Mouse (Mus musculus): Measurements from ENCODE around the gene Kmt5b.

Gene Kmt5b

GRCm38 (mm10) chr19:3768697-3769383 is 1.6 kb downstream of the Kmt5b start:
- DNase-seq (ENCODE audit: low spot score in 2 of 2) = peak in 1 of 2 experiments; percentile 80

- no peak for DNase-seq (ENCODE audit: low spot score in 2 of 2)
These were observed 2.3 kb downstream of the Kmt5b start for GRCm38 (mm10) chr19:3769533-3769932.

GRCm38 (mm10) chr19:3774159-3774558 is 6.9 kb downstream of the Kmt5b start:
- DNase-seq (ENCODE audit: low spot score in 2 of 2) = no peak

DNA sequence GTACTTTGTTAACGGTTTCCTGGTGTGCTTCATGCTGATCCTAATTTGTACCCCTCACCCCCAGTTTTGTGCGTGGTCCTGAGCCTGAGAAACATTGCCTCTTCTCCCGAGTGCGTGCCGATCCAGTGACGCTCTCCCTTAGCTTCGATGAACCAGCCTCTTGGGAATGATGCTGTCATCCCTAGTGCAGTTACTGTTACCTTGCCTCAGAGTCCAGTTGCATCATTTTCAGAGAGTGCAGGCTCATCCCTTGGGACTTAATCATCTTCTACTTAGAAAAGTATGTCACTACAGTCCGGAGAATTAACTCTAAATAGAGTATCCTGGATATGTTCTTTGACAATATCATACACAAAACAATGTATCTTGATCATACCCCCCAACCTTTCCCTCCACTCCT is 11.5 kb downstream of the Kmt5b start:
- DNase-seq (ENCODE audit: low spot score in 2 of 2) = no peak

DNA sequence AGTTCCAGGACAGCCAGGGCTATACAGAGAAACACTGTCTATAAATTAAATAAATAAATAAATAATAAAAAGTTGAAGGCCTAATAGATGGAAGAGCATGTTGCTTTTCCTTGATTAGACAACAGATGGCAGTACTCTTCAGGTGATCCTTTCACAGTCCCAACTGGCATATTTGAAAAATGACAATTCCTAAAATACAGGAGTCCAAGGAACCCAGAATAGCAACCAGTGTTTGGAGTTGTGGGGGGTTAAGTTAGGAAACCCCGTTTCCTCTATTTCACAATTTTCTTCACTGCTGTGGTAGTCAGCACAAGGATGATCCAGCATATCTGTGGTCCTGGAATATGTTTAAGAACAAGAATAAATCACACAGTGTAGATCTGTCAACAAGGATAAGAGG is 22.9 kb downstream of the Kmt5b start:
- no peak for DNase-seq (ENCODE audit: low spot score in 2 of 2)

DNA sequence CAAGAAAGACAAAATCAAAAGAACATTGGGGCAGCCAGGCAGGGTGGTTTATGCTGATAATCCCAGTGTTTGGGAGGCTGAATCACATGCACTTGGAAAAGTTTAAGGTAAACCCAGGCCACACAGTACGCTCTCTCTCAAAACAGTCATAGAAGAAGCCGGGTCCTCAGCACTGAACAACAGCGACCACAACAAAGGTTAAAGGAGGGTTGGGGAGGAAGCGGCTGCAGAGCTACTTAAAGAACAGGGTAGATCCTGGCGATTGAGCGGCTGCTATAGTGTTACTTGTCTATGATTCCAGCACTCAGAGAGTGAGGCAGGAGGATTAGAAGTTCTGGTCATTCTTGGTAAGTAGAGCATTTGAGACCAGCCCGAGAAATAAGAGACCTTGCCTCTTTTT is 38.3 kb downstream of the Kmt5b start:
- DNase-seq (ENCODE audit: low spot score in 2 of 2) = no peak

DNA sequence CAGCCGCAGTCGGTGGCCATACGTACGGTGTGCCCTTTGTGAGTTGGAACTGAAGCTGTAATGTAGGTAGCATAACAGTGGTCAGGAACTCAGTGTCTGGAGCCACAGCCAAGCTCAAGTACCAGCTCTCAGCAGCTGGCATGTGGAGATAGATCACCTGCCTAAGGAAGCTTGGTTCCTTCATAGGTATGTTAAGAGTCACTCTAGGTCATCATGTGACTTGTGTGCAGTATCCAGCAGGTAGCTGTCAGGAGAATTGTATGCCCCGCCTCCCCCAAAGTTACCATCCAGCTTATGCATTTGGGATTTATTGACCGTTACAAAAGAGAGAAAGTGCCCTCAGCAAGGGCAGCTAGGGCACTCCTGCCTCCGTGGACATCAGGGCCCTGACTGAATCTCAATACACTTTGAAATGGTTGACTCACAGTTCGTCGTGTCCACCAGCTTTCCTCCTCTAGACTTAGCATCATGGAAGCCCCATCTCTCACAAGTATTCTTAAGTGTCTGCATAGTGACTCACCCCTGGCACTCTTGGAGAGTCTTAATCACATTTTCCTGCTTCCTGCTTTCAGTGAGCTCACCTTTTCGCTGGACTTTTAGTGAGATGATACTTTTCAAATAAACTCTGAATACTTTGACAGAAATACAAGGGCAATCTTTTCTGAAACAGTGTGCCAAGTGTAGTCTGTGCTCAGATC is 43.5 kb downstream of the Kmt5b start:
- DNase-seq (ENCODE audit: low spot score in 2 of 2) = no peak

DNA sequence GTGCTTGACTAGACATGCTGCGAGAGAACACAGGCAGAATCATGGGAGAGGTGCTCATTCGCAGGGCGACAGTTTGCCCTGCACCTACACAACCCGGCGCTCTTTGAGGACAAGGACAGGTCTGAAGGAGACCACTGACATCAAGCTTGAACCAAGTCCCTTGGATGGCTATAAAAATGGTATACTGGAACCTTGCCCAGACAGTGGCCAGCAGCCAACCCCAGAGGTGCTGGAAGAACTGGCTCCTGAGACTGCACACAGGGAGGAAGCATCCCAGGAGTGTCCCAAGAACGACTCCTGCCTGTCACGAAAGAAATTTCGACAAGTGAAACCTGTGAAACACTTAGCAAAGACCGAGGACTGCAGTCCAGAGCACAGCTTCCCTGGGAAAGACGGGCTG is 47.2 kb downstream of the Kmt5b start:
- no peak for DNase-seq (ENCODE audit: low spot score in 2 of 2)

DNA sequence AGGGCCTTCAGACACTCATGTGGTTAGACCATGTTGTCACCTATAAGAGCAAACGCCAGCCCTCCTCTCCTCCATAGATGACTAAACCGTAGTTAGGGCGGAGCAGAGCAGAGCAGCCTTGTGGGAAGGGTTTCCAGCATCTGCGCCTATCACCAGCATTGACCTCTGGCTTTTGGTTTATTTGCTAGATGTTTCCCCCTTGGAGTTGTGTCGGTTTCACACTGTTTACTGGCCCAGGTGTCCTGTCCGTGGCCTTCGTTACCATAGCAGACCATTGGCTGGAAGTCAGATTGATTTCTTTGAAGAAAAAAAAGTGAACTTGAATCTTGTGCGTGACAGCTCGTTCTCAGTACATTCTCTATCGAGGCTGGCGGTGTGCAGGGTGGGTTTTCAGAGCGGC is 48.6 kb downstream of the Kmt5b start:
- no peak for DNase-seq (ENCODE audit: low spot score in 2 of 2)

- DNase-seq (ENCODE audit: low spot score in 2 of 2) = no peak
These were observed 51.9 kb downstream of the Kmt5b start for GRCm38 (mm10) chr19:3819080-3819479.

DNA sequence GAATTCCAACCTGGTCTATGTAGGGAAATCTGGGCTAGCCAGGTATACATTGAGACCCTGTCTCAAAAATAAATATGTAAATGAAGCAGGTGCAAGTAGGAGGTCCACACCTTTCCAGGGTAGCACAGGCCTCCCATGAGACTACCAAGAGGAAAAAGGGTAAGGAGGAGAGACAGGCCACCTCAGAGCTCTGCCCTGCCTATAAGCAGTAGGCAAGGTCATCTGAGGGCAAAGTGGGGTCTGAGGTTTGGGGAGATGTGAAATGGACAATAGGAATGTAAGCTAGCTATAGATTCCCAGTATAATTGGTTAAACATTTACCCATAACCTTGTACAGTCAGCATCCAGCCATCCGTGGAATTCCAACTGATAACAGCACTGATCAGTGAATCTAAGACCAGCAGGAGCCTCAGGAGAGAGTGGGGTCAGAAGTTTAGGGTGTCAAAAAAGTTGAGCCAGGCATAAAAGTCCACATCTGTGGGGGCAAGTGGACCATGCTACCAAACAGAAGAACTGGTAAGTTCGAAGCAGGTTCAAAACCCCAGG is 52.8 kb downstream of the Kmt5b start:
- DNase-seq (ENCODE audit: low spot score in 2 of 2) = no peak

GRCm38 (mm10) chr19:3825044-3825443 is 57.8 kb downstream of the Kmt5b start:
- no peak for DNase-seq (ENCODE audit: low spot score in 2 of 2)

DNA sequence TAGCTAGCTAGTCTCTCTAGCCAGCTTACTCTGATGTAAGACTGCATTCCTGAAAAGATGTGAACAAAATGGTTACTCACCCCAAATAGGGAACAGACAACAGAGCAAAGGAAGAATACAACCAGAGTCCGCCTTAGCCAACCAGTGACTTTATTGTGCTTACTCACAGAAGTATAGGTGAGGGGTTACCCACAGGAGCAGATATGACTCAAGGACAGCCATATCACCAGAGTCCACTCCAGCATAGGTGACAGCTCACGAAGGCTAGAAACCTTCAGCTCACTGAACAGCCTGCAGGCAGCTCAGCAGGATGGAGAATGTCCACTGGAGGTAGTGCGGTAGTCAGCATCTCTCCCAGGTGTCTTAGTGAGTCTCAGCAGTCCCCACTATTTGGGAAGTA is 62.6 kb downstream of the Kmt5b start:
- no peak for DNase-seq (ENCODE audit: low spot score in 2 of 2)

DNA sequence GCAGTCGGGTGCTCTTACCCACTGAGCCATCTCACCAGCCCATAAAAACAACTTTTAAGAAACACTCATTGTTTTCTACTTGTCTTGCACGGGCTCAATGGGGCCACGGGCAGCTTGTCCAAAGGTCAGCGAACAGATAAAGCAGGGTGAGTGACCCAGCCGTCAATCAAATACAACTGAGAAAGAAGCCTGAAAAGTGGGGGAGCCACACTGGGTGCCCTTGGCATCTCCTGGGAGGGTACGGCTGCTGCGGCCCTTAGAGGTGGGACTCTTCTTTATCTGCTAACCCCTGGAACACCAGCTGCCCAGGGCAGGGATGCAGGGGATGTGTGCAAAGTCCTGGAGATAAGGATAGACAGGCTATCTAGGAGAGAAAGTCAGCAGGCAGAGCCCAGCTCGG is 64.5 kb downstream of the Kmt5b start:
- DNase-seq (ENCODE audit: low spot score in 2 of 2) = no peak

GRCm38 (mm10) chr19:3832851-3833353 is 65.7 kb downstream of the Kmt5b start:
- DNase-seq (ENCODE audit: low spot score in 2 of 2) = no peak

- no peak for DNase-seq (ENCODE audit: low spot score in 2 of 2)
These were observed 67.1 kb downstream of the Kmt5b start for GRCm38 (mm10) chr19:3834301-3834700.

DNA sequence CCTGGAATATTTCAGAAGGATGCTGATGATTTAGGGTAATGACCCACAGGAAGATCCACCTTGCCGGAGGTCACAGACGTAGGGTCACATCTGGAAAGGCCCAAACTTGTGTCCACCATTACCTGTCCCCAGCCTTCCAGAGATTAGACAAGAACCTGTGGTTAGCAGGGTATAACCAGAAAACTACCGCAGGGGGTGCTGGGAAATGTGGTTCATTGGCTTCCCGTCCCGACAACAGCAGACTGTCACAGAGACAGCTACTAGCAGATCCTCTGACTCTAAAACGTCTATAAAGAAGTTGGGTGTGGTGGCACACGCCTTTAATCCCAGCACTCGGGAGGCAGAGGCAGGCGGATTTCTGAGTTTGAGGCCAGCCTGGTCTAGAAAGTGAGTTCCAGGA is 69.6 kb downstream of the Kmt5b start:
- DNase-seq (ENCODE audit: low spot score in 2 of 2) = no peak

- DNase-seq (ENCODE audit: low spot score in 2 of 2) = no peak
These were observed 71.7 kb downstream of the Kmt5b start for GRCm38 (mm10) chr19:3838931-3839330.

DNA sequence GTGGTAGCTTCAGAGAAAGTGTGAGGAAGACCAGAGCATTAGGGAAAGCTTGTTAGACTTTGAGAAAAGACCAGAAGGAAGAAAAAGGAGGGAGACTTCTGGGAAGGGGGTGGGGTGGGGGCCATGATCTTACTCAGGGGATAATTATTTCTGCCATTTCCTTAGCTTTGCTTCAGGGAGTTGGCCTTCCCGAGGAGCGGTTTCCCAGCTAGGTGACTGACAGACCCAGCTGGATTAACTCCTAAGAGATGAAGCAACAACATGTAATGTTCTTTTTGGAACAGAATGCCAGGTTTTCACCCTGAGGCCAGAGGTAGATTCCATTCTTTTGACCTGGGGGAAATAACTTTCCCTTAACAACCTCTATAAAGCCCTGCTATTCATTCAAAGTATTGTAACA is 72.5 kb downstream of the Kmt5b start:
- no peak for DNase-seq (ENCODE audit: low spot score in 2 of 2)

- no peak for DNase-seq (ENCODE audit: low spot score in 2 of 2)
These were observed 73.0 kb downstream of the Kmt5b start for GRCm38 (mm10) chr19:3840214-3840651.

DNA sequence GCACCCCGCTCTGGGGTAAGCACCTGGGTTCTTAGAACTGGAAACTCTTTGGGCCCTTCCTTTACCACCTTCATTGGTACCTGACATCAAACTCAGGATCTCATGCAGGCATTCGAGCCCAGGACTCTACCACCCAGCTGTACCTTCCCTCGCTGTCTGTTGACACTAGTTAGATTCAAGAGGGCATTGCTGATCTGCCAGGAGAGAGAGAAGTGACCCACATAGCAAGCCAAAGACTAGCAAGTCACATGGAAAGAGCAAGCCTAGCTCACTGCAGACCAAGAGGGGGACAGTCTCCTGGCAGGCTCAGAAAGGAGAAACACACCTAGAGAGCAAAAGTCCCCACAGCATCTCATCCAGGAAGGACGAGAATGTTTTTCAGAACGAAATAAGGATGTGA is 73.5 kb downstream of the Kmt5b start:
- DNase-seq (ENCODE audit: low spot score in 2 of 2) = no peak

- DNase-seq (ENCODE audit: low spot score in 2 of 2) = no peak
These were observed 75.3 kb downstream of the Kmt5b start for GRCm38 (mm10) chr19:3842359-3843148.

Measured in frontal cortex, postnatal 25 days (tissue).